Mouse (Mus musculus): ENCODE results near the gene Cep128.

Gene Cep128

GRCm38 (mm10) chr12:91183304-91183855 lies 200.8 kb downstream of the Cep128 start:
- DNase-seq (ENCODE audit: low read depth, low spot score) = no peak

GRCm38 (mm10) chr12:91176808-91177526 lies 207.2 kb downstream of the Cep128 start:
- no peak for DNase-seq (ENCODE audit: low read depth, low spot score)

- DNase-seq (ENCODE audit: low read depth, low spot score) = peak; percentile 5
Observed at GRCm38 (mm10) chr12:91171613-91172012, 212.6 kb downstream of the Cep128 start.

- no peak for DNase-seq (ENCODE audit: low read depth, low spot score)
Observed at GRCm38 (mm10) chr12:91161015-91161730, 223.0 kb downstream of the Cep128 start.

GRCm38 (mm10) chr12:91158481-91158880 lies 225.7 kb downstream of the Cep128 start:
- peak; percentile 6 for DNase-seq (ENCODE audit: low read depth, low spot score)

GRCm38 (mm10) chr12:91154052-91154451 lies 230.2 kb downstream of the Cep128 start:
- no peak for DNase-seq (ENCODE audit: low read depth, low spot score)

- peak; percentile 14 for DNase-seq (ENCODE audit: low read depth, low spot score)
Observed at GRCm38 (mm10) chr12:91149152-91149551, 235.1 kb downstream of the Cep128 start.

- DNase-seq (ENCODE audit: low read depth, low spot score) = no peak
Observed at GRCm38 (mm10) chr12:91134740-91135517, 249.3 kb downstream of the Cep128 start.

- DNase-seq (ENCODE audit: low read depth, low spot score) = no peak
Observed at GRCm38 (mm10) chr12:91115054-91115453, 269.2 kb downstream of the Cep128 start.

- no peak for DNase-seq (ENCODE audit: low read depth, low spot score)
Observed at GRCm38 (mm10) chr12:91103316-91103715, 280.9 kb downstream of the Cep128 start.

GRCm38 (mm10) chr12:91097869-91098268 lies 286.3 kb downstream of the Cep128 start:
- DNase-seq (ENCODE audit: low read depth, low spot score) = no peak

- no peak for DNase-seq (ENCODE audit: low read depth, low spot score)
Observed at GRCm38 (mm10) chr12:91096197-91096596, 288.0 kb downstream of the Cep128 start.

- peak; percentile 73 for DNase-seq (ENCODE audit: low read depth, low spot score)
Observed at GRCm38 (mm10) chr12:91088271-91088670, 295.9 kb downstream of the Cep128 start.

- no peak for DNase-seq (ENCODE audit: low read depth, low spot score)
Observed at GRCm38 (mm10) chr12:91085967-91086366, 298.2 kb downstream of the Cep128 start.

- DNase-seq (ENCODE audit: low read depth, low spot score) = no peak
Observed at GRCm38 (mm10) chr12:91075600-91075999, 308.6 kb downstream of the Cep128 start.

GRCm38 (mm10) chr12:91070551-91071045 lies 313.6 kb downstream of the Cep128 start:
- DNase-seq (ENCODE audit: low read depth, low spot score) = no peak

- no peak for DNase-seq (ENCODE audit: low read depth, low spot score)
Observed at GRCm38 (mm10) chr12:91067083-91067441, 317.1 kb downstream of the Cep128 start.

GRCm38 (mm10) chr12:91066286-91067082 lies 317.7 kb downstream of the Cep128 start:
- DNase-seq (ENCODE audit: low read depth, low spot score) = no peak

GRCm38 (mm10) chr12:91065423-91065822 lies 318.8 kb downstream of the Cep128 start:
- DNase-seq (ENCODE audit: low read depth, low spot score) = no peak

GRCm38 (mm10) chr12:91064368-91064999 lies 319.7 kb downstream of the Cep128 start:
- DNase-seq (ENCODE audit: low read depth, low spot score) = no peak
